Mouse (Mus musculus) MEL (cell line): Measurements from ENCODE around the gene Rgs17.

Experiments
- CTCF ChIP-seq, 3 experiments: IDR thresholded peaks in 2 of 3; conservative IDR thresholded peaks in 1 of 3; 2 replicates each; pipeline ENCODE4 v1.5.1; 2011 to 2012; ENCODE audit warnings: low read length in 3 of 3, low read depth in 2 of 3, mild to moderate bottlenecking in 2 of 3, improper control_type of control experiment in 1 of 3, inconsistent platforms in 1 of 3, mixed read lengths in 1 of 3, moderate library complexity in 1 of 3; ENCODE audit not compliant: control insufficient read depth in 1 of 3, insufficient read depth in 1 of 3, poor library complexity in 1 of 3, severe bottlenecking in 1 of 3
- POLR2A ChIP-seq, 2 experiments: IDR thresholded peaks; 2 replicates each; pipeline ENCODE4 v1.6.1; 2011 to 2012; ENCODE audit warnings: low read length in 2 of 2, mild to moderate bottlenecking in 2 of 2, control low read depth in 1 of 2, improper control_type of control experiment in 1 of 2, low read depth in 1 of 2, moderate library complexity in 1 of 2; ENCODE audit not compliant: control insufficient read depth in 1 of 2, insufficient read depth in 1 of 2, poor library complexity in 1 of 2
- USF2 ChIP-seq, 2 experiments: IDR thresholded peaks; 2 replicates each; pipeline ENCODE4 v1.6.1; 2011 to 2012; ENCODE audit warnings: improper control_type of control experiment in 2 of 2, low read length in 2 of 2, borderline replicate concordance in 1 of 2, inconsistent platforms in 1 of 2, low read depth in 1 of 2, mild to moderate bottlenecking in 1 of 2; ENCODE audit not compliant: insufficient read depth in 1 of 2
- ZC3H11A ChIP-seq: IDR thresholded peaks from 2 replicates; pipeline ENCODE4 v1.6.1; 2012; ENCODE audit warnings: low read depth, mild to moderate bottlenecking, inconsistent platforms, low read length, improper control_type of control experiment

GRCm38 (mm10) chr10:5806416-5806815, 115.8 kb downstream of the Rgs17 start:
- TF ChIP-seq POLR2A (IDR thresholded peaks at IDR 0.05; ENCODE audit: control insufficient read depth in 1 of 2, insufficient read depth in 1 of 2, low read depth in 1 of 2, low read length in 2 of 2, poor library complexity in 1 of 2) = no peak
- no peak for TF ChIP-seq ZC3H11A
- TF ChIP-seq USF2 (IDR thresholded peaks at IDR 0.05; ENCODE audit: borderline replicate concordance in 1 of 2, insufficient read depth in 1 of 2, low read depth in 1 of 2, low read length in 2 of 2) = no peak
- TF ChIP-seq CTCF (IDR thresholded peaks at IDR 0.05 in 2 of 3, conservative IDR thresholded peaks at IDR 0.05 in 1 of 3; ENCODE audit: control insufficient read depth in 1 of 3, insufficient read depth in 1 of 3, low read depth in 2 of 3, low read length in 3 of 3, poor library complexity in 1 of 3, severe bottlenecking in 1 of 3) = no peak
